Mouse (Mus musculus): ENCODE data around the gene Kank1.

DNA sequence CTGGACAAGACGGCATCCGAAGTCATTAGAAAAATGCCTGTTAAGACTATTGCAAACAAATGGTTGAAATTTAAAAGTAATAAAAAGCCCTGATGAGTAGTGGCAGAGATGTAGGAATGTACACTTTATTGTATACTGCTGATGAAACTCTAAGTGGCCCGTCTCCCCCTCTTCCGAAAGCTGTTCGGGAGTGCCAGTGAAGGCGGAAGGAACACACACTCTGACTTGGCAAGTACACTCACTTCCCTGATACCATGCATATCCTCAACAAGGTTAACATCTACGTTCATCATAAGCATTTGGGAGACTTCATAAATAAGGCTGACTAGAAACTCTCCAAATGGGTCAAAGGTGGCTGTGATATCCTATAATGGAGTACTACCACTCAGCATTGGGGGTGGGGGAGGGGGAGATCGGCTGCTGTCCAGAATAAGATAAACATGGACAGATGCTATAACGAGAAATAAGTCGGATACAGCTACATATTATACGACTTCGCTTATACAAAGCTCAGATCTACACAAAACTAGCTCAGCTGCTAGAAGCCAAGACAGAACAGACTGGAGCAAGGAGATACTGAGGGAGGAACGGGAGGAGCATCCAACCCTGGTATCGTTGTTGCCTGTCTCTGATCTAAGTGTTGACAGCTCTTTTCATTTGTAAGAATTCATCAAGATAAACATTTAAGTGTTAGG lies 11.2 kb downstream of the Kank1 start:
- no peak for TF ChIP-seq POLR2A (IDR thresholded peaks at IDR 0.05; ENCODE audit: borderline replicate concordance, extremely low read depth, insufficient read depth, insufficient read length, poor library complexity, severe bottlenecking)
- no peak for TF ChIP-seq CTCF (IDR thresholded peaks at IDR 0.05; ENCODE audit: borderline replicate concordance, extremely low read depth, insufficient read depth, insufficient read length)

Measured in brain, embryonic 14.5 days (tissue).